Mouse (Mus musculus): ENCODE measurements around the gene Ndc80. TPM values are rescaled to one million over a fixed set of nuclear protein-coding genes. Genes with fewer than 3 reads are reported as not detected.

The Ndc80 gene
- total and polyA plus RNA-seq, 3 experiments, result 24.4 to 44.5 (median 41.8) TPM

DNA sequence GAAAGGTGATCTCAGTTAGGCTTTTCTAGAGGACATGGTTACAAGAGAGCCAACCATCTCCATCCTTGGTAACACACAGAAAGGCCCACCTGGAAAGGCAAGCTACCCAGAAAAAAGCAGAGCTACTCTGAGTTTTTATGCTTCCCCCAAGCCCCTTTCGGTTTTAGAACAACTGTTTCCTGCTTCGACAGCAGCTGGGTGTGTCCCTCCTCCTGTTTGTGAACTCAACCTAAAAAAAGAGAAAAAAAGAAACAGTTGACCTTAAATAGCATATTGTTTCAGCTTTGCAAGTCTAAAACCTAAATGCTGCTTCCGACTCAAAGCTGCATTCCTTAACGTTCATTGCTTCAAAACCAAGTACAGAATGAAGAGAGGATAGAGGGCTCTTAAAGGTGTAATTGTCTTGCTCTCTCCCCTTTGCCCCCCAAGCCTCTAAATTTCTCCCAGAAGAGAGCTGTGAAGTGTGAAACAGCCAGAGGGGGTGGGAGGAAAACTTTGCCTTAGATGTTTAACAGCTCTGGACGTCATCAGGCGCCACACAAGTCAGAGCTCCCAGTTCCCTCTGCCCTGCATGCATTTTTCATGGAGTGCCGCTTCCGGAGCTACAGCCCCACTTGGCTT is 40.3 kb downstream of the Ndc80 start:
- dilution Hi-C loops (cut with MboI; ENCODE audit: extremely low pct_ligation_motif_present, extremely low pct_unique_long_range_greater_than_20kb, low sequenced_read_pairs), result no loop called here
- Histone ChIP-seq H3K4me1 (ENCODE audit: control insufficient read depth in 1 of 2, insufficient read depth in 2 of 2) (peaks cover 0 to 29% of the 10 kb centered on the region in 2 experiments; a peak in 3 of 4 replicates), H3K79me2 (replicated peaks; ENCODE audit: control insufficient read depth, extremely low read depth, insufficient read depth, poor library complexity, severe bottlenecking) (no peaks in the 10 kb centered on the region), H3K4me2 (ENCODE audit: insufficient read depth, low read depth, poor library complexity, severe bottlenecking) (peak overlapping the region; percentile 66), H3K27ac (ENCODE audit: insufficient read depth, low read depth) (peak overlapping the region; percentile 86), H3K9ac (ENCODE audit: insufficient read depth, low read depth) (peak overlapping the region; percentile 35), H3K4me3 (replicated peaks in 1 of 3; ENCODE audit: low read depth in 2 of 3, low read length in 2 of 3, poor library complexity in 1 of 3) (peak overlapping the region; percentile 35 to 57 (median 53)), H3K36me3 (replicated peaks in 1 of 2; ENCODE audit: control insufficient read depth in 1 of 2, insufficient read depth in 1 of 2, low read length in 1 of 2) (peaks cover 2% of the 10 kb centered on the region in 2 experiments), H3K9me3 (replicated peaks; ENCODE audit: low read length) (peaks cover 16% of the 10 kb centered on the region), H3K27me3 (replicated peaks) (no peaks in the 10 kb centered on the region)
- no peak for TF ChIP-seq NRF1 (IDR thresholded peaks at IDR 0.05; ENCODE audit: low read depth, low read length)
- TF ChIP-seq USF1 (IDR thresholded peaks at IDR 0.05; ENCODE audit: low read depth, low read length), result no peak
- TF ChIP-seq HCFC1 (IDR thresholded peaks at IDR 0.05; ENCODE audit: low read depth, low read length), result no peak
- no peak for TF ChIP-seq CTCF (conservative IDR thresholded peaks at IDR 0.05 in 1 of 2, IDR thresholded peaks at IDR 0.05 in 1 of 2; ENCODE audit: low read depth in 2 of 2, low read length in 2 of 2)
- no peak for TF ChIP-seq SMC3 (IDR thresholded peaks at IDR 0.05; ENCODE audit: low read depth, low read length)
- no peak for TF ChIP-seq POLR2AphosphoS2 (IDR thresholded peaks at IDR 0.05; ENCODE audit: low read depth, low read length)
- TF ChIP-seq JUND (conservative IDR thresholded peaks at IDR 0.05; ENCODE audit: low read depth, low read length), result no peak
- no peak for TF ChIP-seq PAX5 (IDR thresholded peaks at IDR 0.05; ENCODE audit: low read length)
- no peak; the same call in 1 of the 2 replicates for TF ChIP-seq ELF1 (IDR thresholded peaks at IDR 0.05; ENCODE audit: low read depth, low read length)
- TF ChIP-seq MEF2A (IDR thresholded peaks at IDR 0.05; ENCODE audit: borderline replicate concordance, low read depth, low read length), result peak; percentile 83
- TF ChIP-seq MYC (IDR thresholded peaks at IDR 0.05; ENCODE audit: low read depth, low read length), result no peak
- TF ChIP-seq USF2 (conservative IDR thresholded peaks at IDR 0.05; ENCODE audit: low read depth, low read length), result no peak
- TF ChIP-seq ZNF384 (IDR thresholded peaks at IDR 0.05; ENCODE audit: low read depth, low read length), result peak; percentile 85
- peak; percentile 63; the same call in 1 of the 2 replicates for TF ChIP-seq TBP (conservative IDR thresholded peaks at IDR 0.05; ENCODE audit: low read depth, low read length)
- TF ChIP-seq MAZ (IDR thresholded peaks at IDR 0.05; ENCODE audit: low read depth, low read length), result peak; percentile 7; the same call in 1 of the 2 replicates
- peak; percentile 66 for TF ChIP-seq ETS1 (conservative IDR thresholded peaks at IDR 0.05; ENCODE audit: low read depth, low read length)
- TF ChIP-seq EP300 (IDR thresholded peaks at IDR 0.05; ENCODE audit: low read length), result no peak
- TF ChIP-seq POLR2A (IDR thresholded peaks at IDR 0.05; ENCODE audit: low read depth, low read length), result no peak; the same call in 1 of the 2 replicates
- TF ChIP-seq MAX (IDR thresholded peaks at IDR 0.05; ENCODE audit: low read length), result no peak
- no peak for TF ChIP-seq RAD21 (IDR thresholded peaks at IDR 0.05; ENCODE audit: low read depth, low read length)
- TF ChIP-seq SIN3A (IDR thresholded peaks at IDR 0.05; ENCODE audit: low read length), result peak; percentile 53
- TF ChIP-seq NELFE (IDR thresholded peaks at IDR 0.05; ENCODE audit: low read depth, low read length), result peak; percentile 53
- TF ChIP-seq MAFK (IDR thresholded peaks at IDR 0.05; ENCODE audit: insufficient replicate concordance, low read length), result no peak
- TF ChIP-seq RCOR1 (conservative IDR thresholded peaks at IDR 0.05; ENCODE audit: low read depth, low read length), result no peak
- TF ChIP-seq ZMIZ1 (IDR thresholded peaks at IDR 0.05; ENCODE audit: low read depth, low read length), result 0 out of 2 replicates have a peak, but pooled peaks have one; percentile 37
- no peak for TF ChIP-seq GABPA (IDR thresholded peaks at IDR 0.05; ENCODE audit: insufficient replicate concordance, low read depth, low read length)
- no peak for TF ChIP-seq CHD2 (IDR thresholded peaks at IDR 0.05; ENCODE audit: low read length)
- no peak for TF ChIP-seq E2F4 (IDR thresholded peaks at IDR 0.05; ENCODE audit: insufficient replicate concordance, low read depth, low read length)
- TF ChIP-seq MXI1 (IDR thresholded peaks at IDR 0.05; ENCODE audit: low read depth, low read length), result no peak
- TF ChIP-seq ZKSCAN1 (IDR thresholded peaks at IDR 0.05; ENCODE audit: borderline replicate concordance, low read depth, low read length), result no peak
- TF ChIP-seq UBTF (IDR thresholded peaks at IDR 0.05; ENCODE audit: low read depth, low read length), result no peak
- TF ChIP-seq JUN (IDR thresholded peaks at IDR 0.05; ENCODE audit: insufficient read depth, low read depth, low read length), result no peak
- 0 out of 2 replicates have a peak, but pooled peaks have one; percentile 66 for TF ChIP-seq CHD1 (IDR thresholded peaks at IDR 0.05; ENCODE audit: low read depth, low read length)
- no peak for TF ChIP-seq ZC3H11A (IDR thresholded peaks at IDR 0.05; ENCODE audit: low read depth, low read length)
- TF ChIP-seq TCF12 (IDR thresholded peaks at IDR 0.05; ENCODE audit: low read depth, low read length), result peak; percentile 27; the same call in 1 of the 2 replicates
- TF ChIP-seq BHLHE40 (IDR thresholded peaks at IDR 0.05; ENCODE audit: low read depth, low read length), result no peak
- no peak for TF ChIP-seq KAT2A (IDR thresholded peaks at IDR 0.05; ENCODE audit: insufficient replicate concordance, low read length)
- peak; percentile 39 for TF ChIP-seq IRF4 (IDR thresholded peaks at IDR 0.05; ENCODE audit: low read depth, low read length)
- DNase-seq (ENCODE audit: extremely low read depth), result peak; percentile 68
- in situ Hi-C loops (cut with MboI; ENCODE audit: low pct_ligation_motif_present, low pct_unique_long_range_greater_than_20kb, low sequenced_read_pairs), result no loop called here
